Mouse (Mus musculus): ENCODE data around the gene Ptprs. TPM values are rescaled to one million over a fixed set of nuclear protein-coding genes. Genes with fewer than 3 reads are reported as not detected.
A peak's percentile ranks its signal among the peaks of the same experiment; 100 is the strongest.

Ptprs gene
- polyA plus RNA-seq, 1 experiment from 2014 or later: 22.2 TPM

DNA sequence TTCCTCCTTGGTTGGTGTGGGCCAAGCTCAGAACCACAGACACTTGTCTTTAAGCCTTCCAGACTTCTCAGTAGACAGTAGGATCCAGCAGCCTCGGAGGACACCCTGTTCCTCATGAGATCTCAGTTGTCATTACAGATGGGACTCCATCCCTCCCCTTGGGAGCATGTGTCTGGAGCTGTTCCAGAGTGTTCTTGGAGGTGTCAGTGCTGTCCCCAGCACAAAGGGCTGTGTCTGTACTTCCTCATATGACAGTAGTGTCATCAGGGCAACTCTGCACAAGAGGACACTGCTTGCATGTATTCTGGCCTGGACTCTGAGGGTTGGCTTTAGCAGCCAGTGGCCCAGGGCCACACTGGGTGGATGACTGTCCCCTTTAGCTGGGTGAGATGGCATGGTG is 101.4 kb downstream of the Ptprs start:
- Histone ChIP-seq H3K27me3 (ENCODE audit: control insufficient read depth, insufficient read depth, low read length) (no peaks in the 10 kb centered on the region), H3K9ac (ENCODE audit: low read length) (no peak overlapping the region), H3K9me3 (ENCODE audit: control insufficient read depth, low read length) (no peaks in the 10 kb centered on the region), H3K36me3 (ENCODE audit: control insufficient read depth, insufficient read depth, low read length) (peaks cover 20% of the 10 kb centered on the region), H3K4me2 (replicated peaks; ENCODE audit: low read depth) (no peak overlapping the region), H3K27ac (replicated peaks) (no peak overlapping the region), H3K4me1 (replicated peaks; ENCODE audit: control insufficient read depth, insufficient read depth) (no peaks in the 10 kb centered on the region), H3K4me3 (ENCODE audit: low read depth, low read length) (no peak overlapping the region)
- ATAC-seq (ENCODE audit: low FRiP score, low TSS enrichment): no peak
- no peak for TF ChIP-seq EP300 (optimal IDR thresholded peaks at IDR 0.05)
- TF ChIP-seq CTCF (IDR thresholded peaks at IDR 0.05; ENCODE audit: low read depth): no peak
- DNase-seq (ENCODE audit: low spot score): no peak
- 75% methylated on average over 1 of the region's 1 CpGs for WGBS

DNA sequence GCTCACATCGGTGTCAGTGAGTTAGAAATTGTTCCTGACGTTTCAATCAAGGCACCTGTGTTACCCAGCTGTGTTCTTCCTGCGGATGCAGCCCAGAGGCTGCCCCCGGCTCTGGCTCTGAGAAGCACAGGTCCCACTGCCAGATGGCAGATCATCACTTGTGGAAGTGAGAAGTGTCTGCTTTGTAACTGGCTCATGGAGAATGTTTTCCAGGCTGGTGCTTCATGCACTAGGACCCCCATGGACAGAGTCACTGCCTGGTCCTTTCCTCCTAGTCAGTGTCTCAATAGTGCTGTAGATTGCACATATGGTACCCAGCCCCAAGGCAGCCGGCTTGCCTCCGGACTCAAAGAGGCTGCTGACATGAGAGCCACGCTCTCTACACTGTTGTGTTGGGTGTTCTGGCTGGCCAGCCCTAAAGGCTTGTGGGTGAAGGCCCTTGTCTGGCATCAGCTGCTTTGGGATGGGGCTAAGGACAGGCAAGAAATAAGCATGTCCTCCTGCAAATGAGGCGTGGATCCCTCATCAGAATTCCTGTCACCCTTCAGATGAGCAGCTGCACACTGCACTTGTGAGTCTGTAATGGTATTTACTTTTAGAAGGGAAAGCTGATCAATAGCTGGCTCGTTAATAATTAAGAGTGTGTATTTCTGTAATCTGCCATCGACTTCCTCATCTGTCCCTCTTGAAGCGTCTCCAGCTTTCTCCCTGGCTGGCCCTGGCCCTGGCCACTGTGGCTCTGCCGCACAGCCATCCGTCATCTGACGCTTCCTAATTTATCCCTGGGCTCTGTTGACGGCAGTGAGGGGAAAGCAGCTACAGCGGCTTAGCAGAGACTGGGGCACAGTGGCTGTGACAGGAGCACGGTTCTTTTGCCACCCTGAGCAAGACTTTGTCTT is 102.9 kb downstream of the Ptprs start:
- H3K27ac ChIP-seq (replicated peaks): no peak overlapping the region
- 71% methylated on average over 17 of the region's 17 CpGs for WGBS

DNA sequence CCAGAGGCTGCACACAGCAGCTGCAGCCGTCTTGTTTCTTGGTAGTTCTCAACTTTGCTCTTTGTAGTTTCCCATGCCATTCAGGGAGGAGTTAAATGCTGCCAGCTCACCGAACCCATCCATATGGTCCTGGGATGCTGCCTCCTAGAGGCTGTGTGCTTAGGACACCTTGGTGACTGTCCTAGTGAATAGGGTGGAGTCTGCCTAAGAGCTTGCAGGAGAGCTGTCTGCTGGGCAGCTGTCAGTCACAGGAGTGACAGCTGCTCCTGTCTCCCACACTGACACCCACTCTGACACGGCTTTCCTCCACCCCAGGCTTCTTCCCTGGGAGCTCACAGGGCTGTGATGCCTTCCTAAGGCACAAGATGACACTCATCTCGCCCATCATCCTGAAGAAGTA is 104.2 kb downstream of the Ptprs start:
- Histone ChIP-seq H3K4me2 (replicated peaks; ENCODE audit: low read depth) (no peak overlapping the region), H3K27ac (replicated peaks) (peak overlapping the region; percentile 71), H3K4me3 (ENCODE audit: low read depth, low read length) (no peak overlapping the region), H3K27me3 (ENCODE audit: control insufficient read depth, insufficient read depth, low read length) (no peaks in the 10 kb centered on the region), H3K9ac (ENCODE audit: low read length) (no peak overlapping the region), H3K9me3 (ENCODE audit: control insufficient read depth, low read length) (no peaks in the 10 kb centered on the region), H3K36me3 (ENCODE audit: control insufficient read depth, insufficient read depth, low read length) (peaks cover 13% of the 10 kb centered on the region), H3K4me1 (replicated peaks; ENCODE audit: control insufficient read depth, insufficient read depth) (no peaks in the 10 kb centered on the region)
- DNase-seq (ENCODE audit: low spot score) (no peak), ATAC-seq (ENCODE audit: low FRiP score, low TSS enrichment) (no peak)
- 65% methylated on average over 4 of the region's 4 CpGs for WGBS
- TF ChIP-seq CTCF (IDR thresholded peaks at IDR 0.05; ENCODE audit: low read depth) (peak; percentile 47), EP300 (optimal IDR thresholded peaks at IDR 0.05) (no peak)

More for the DNA sequence above, 102.9 kb downstream of the Ptprs start:
- TF ChIP-seq CTCF (IDR thresholded peaks at IDR 0.05; ENCODE audit: low read depth) (no peak), EP300 (optimal IDR thresholded peaks at IDR 0.05) (no peak)
- no peak for DNase-seq (ENCODE audit: low spot score)
- Histone ChIP-seq H3K4me3 (ENCODE audit: low read depth, low read length) (no peak overlapping the region), H3K4me1 (replicated peaks; ENCODE audit: control insufficient read depth, insufficient read depth) (no peaks in the 10 kb centered on the region), H3K27me3 (ENCODE audit: control insufficient read depth, insufficient read depth, low read length) (no peaks in the 10 kb centered on the region), H3K36me3 (ENCODE audit: control insufficient read depth, insufficient read depth, low read length) (peaks cover 15% of the 10 kb centered on the region), H3K9ac (ENCODE audit: low read length) (no peak overlapping the region), H3K9me3 (ENCODE audit: control insufficient read depth, low read length) (no peaks in the 10 kb centered on the region), H3K4me2 (replicated peaks; ENCODE audit: low read depth) (no peak overlapping the region)
- ATAC-seq (ENCODE audit: low FRiP score, low TSS enrichment): no peak

DNA sequence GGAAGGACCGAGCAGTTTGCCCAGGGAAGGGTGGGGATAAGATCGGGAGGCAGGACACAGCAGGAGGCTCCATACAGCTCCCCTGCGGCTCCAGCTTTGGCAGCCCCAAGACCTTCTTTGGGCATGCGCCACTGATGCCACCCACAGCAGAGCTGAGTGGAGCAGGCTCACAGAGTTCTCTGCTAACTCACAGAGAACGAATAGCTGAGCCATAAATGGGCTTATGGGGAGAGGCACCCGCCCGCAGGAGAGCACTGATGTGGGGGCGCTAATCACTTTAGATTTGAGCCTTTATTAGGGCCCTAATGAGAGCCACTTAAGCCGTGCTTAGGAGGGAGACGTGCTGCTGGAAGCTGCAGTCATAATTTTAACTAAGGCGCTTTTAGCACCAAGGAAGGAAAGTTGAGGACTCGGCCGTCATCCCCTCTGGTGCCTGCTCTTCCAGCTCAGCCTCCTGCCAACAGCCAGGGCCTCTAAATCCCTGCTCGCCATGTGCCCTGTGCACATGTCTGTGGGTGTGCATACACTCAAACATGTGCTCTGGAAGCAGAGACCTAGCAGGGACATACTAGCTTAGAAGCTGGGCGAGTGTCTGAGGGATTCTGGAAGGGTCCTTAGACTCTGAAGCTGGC is 105.1 kb downstream of the Ptprs start:
- TF ChIP-seq EP300 (optimal IDR thresholded peaks at IDR 0.05) (no peak), CTCF (IDR thresholded peaks at IDR 0.05; ENCODE audit: low read depth) (no peak)
- DNase-seq (ENCODE audit: low spot score) (no peak), ATAC-seq (ENCODE audit: low FRiP score, low TSS enrichment) (peak; percentile 23; the same call in 1 of the 2 replicates)
- H3K27me3 ChIP-seq (ENCODE audit: control insufficient read depth, insufficient read depth, low read length): no peaks in the 10 kb centered on the region
- H3K9me3 ChIP-seq (ENCODE audit: control insufficient read depth, low read length): no peaks in the 10 kb centered on the region
- no peak overlapping the region for H3K9ac ChIP-seq (ENCODE audit: low read length)
- H3K4me2 ChIP-seq (replicated peaks; ENCODE audit: low read depth): no peak overlapping the region
- WGBS: 77% methylated on average over 15 of the region's 15 CpGs
- no peak overlapping the region for H3K4me3 ChIP-seq (ENCODE audit: low read depth, low read length)
- peak overlapping the region; percentile 71 for H3K27ac ChIP-seq (replicated peaks)
- no peaks in the 10 kb centered on the region for H3K4me1 ChIP-seq (replicated peaks; ENCODE audit: control insufficient read depth, insufficient read depth)
- H3K36me3 ChIP-seq (ENCODE audit: control insufficient read depth, insufficient read depth, low read length): peaks cover 13% of the 10 kb centered on the region

DNA sequence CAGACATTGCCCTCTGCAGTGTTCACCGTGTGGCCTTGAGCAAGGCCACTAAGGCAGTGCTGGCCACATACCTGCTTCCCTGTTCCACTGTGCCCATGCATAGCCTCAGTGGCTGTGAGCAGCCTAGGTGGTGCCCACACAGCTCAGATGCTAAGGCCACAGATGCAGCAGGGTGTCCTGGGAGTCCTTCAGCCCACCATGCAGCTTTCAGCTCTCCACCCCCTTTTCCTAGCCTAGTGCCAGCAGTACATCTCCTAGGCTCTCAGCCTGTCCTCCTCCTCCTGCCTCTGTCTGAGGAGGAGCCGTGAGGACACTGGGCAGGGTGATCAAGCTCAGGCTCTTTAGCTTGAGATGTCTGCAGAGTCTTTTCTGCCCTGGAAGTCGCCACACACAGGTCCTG is 106.2 kb downstream of the Ptprs start:
- Histone ChIP-seq H3K4me2 (replicated peaks; ENCODE audit: low read depth) (no peak overlapping the region), H3K27me3 (ENCODE audit: control insufficient read depth, insufficient read depth, low read length) (no peaks in the 10 kb centered on the region), H3K9ac (ENCODE audit: low read length) (no peak overlapping the region), H3K27ac (replicated peaks) (peak overlapping the region; percentile 65), H3K4me3 (ENCODE audit: low read depth, low read length) (no peak overlapping the region), H3K9me3 (ENCODE audit: control insufficient read depth, low read length) (no peaks in the 10 kb centered on the region), H3K4me1 (replicated peaks; ENCODE audit: control insufficient read depth, insufficient read depth) (0 out of 2 replicates have a peak, but pooled peaks cover 6% of the 10 kb centered on the region), H3K36me3 (ENCODE audit: control insufficient read depth, insufficient read depth, low read length) (peaks cover 11% of the 10 kb centered on the region)
- no peak for ATAC-seq (ENCODE audit: low FRiP score, low TSS enrichment)
- TF ChIP-seq CTCF (IDR thresholded peaks at IDR 0.05; ENCODE audit: low read depth) (no peak), EP300 (optimal IDR thresholded peaks at IDR 0.05) (no peak)
- 81% methylated on average over 3 of the region's 3 CpGs for whole genome bisulfite sequencing
- no peak for DNase-seq (ENCODE audit: low spot score)
